Mouse (Mus musculus) cerebellum, adult 2 months (tissue): ENCODE results near the gene Slc24a2.

Source experiments
- CTCF ChIP-seq: fragments of 200-500 bp; IDR thresholded peaks from 2 replicates; pipeline ENCODE4 v1.5.1; 2011; ENCODE audit warnings: low read depth, mild to moderate bottlenecking, control low read depth, low read length, moderate library complexity, borderline replicate concordance; ENCODE audit not compliant: insufficient read depth
- POLR2A ChIP-seq: fragments of 200-500 bp; IDR thresholded peaks from 2 replicates; pipeline ENCODE4 v1.6.1; 2011; ENCODE audit warnings: low read length, control low read depth, borderline replicate concordance; ENCODE audit not compliant: insufficient read depth

DNA sequence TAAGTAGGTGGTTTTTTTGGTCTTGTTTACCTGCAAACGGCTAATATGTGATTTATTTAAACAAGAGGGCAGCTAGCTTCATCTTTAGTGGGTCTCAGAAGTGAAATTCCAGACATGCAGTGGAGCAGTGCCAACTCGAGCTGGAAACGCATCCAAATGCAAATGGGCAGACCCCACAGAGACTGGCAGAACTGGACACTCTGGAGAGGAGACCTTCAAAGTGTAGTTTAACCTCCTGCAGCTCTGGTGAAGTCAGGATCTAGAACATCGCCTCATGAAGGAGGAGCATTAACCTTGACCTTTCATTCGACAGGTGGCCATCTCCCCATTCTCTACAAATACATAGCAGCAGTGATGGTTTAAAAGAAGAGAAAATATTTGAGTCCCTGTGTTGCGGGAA, 287.6 kb downstream of the Slc24a2 start:
- TF ChIP-seq POLR2A (no peak), CTCF (no peak)
